Mouse (Mus musculus): ENCODE results near the gene Iqgap1.

Iqgap1 gene

DNA sequence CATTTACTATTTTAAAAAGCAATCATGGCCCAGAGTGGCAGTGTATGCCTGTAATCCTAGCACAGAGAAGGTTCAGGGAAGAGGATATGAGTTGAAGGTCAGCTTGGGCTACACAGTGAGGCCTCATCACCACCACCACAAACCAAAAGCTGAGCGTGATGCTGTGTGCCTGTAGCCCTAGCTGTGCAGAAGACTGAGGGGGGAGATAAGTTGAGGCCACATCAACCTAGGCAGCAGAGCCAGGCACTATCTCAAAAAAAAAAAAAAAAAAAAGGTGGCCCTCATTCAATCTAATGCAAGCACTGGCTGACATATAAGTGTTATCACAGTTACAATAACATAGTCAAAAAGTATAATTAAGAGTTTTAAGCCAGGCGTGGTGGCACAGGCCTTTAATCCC is 106.7 kb downstream of the Iqgap1 start:
- no peak for DNase-seq (ENCODE audit: low read depth in 2 of 2, low spot score in 2 of 2)

DNA sequence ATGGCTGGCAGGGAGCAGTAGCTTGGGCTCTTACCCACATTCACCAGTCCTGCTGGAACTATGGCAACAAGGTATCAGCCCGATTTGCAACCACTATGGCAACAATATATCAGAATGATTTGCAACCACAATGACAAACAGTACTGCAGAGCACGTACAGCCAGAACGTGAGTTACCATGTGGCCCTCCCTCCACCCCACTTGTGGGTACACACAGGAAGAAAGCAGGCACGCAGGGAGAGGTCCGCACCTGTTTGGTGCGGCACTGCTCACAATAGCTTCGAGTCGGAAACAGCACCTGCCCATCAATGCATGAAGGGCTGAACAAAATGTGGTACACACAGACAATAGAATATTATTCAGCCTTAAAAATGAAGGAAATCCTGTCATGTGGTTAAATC is 107.3 kb downstream of the Iqgap1 start:
- peak; percentile 18 to 26 for DNase-seq (ENCODE audit: low read depth in 2 of 2, low spot score in 2 of 2)

DNA sequence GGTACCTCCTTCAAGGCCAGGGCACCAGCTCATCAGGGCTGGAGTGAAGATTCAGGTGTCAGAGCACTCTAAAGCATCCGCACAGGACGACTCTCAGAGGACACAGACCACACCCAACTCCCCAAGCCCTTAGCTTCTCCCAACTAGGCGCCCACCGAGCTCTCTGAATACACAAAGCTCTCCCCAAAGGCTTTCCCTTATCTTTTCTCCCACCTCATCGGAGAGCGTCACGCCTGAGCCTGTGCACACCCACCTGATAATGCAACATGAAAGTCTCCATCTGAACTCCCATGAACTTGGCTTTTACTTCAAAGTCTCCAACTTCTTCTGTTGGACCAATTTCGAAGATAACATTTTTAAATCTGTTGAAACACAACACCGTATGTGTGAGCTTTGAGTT is 109.0 kb downstream of the Iqgap1 start:
- DNase-seq (ENCODE audit: low read depth in 2 of 2, low spot score in 2 of 2), result no peak

DNA sequence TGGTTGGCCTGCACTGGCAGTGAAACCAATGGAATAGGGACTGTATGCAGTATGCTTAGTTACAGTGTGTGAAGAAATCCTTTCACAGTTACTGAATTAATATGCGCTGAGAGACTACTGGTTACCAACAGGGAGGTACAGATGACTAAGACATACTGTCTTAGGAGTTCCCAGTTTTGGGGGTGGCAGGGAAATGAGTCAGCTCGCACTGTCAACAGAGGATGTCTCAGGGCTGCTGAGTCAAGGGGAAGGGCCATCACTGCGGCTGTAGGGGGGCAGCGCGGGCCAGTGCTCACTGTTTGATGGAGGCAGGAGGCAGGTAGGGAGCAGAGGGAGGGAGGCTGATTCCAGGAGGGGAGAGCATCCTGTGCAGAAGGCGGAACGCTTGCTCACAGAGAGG is 110.5 kb downstream of the Iqgap1 start:
- DNase-seq (ENCODE audit: low read depth in 2 of 2, low spot score in 2 of 2), result no peak

DNA sequence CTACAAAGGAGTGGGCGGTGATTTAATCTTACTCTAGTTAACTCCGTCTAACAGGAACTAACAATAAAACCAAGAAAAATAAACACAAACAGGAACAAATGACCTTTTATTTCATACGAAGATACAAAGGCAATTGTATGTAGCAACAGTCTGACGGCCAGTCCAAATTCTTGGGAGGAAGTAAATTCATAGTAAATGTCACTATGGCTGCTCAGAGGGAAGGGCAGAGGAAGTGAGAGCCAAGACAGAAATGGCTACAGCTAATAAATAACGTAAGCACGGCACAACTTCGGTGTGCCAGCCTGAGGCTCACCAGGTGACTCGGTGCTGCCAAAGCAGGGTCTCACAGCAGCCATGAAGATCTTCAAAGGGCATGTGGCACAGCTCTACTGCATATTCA is 114.3 kb downstream of the Iqgap1 start:
- DNase-seq (ENCODE audit: low read depth in 2 of 2, low spot score in 2 of 2), result no peak

DNA sequence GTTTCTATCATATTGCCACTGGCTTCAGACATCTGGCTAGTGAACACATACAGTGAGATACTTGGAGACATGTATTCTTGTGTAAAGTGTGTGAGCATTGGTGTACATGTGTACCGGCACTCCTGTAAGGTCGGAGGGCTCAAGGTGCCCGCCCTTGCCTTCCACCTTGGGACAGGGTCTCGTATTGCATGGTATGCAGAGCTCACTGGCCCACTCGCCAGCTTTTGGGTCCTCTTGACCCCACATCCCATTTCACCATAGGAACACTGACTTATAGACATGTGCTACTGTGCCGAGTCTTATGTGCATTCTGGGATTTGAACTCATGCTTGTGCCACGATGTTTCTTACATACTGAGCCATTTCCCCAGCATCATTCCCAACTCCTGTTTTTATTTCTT is 115.4 kb downstream of the Iqgap1 start:
- no peak for DNase-seq (ENCODE audit: low read depth in 2 of 2, low spot score in 2 of 2)

DNA sequence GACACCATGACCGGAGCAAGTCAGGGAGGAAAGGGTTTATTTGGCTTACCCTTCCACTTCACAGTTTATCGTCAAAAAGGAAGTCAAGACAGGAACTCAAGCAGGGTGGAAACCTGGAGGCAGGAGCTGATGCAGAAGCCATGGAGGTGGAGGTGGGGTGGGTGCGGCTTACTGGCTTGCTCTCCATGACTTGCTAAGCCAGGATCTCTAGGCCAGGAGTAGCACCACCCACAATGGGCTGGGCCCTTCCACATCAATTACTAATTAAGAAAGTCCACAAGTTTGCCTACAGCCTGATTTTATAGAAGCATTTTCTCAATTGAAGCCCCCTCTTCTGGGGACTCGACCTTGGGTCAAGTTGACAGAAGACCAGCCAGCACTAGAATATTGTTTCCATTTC is 121.7 kb downstream of the Iqgap1 start:
- DNase-seq (ENCODE audit: low read depth in 2 of 2, low spot score in 2 of 2), result no peak

DNA sequence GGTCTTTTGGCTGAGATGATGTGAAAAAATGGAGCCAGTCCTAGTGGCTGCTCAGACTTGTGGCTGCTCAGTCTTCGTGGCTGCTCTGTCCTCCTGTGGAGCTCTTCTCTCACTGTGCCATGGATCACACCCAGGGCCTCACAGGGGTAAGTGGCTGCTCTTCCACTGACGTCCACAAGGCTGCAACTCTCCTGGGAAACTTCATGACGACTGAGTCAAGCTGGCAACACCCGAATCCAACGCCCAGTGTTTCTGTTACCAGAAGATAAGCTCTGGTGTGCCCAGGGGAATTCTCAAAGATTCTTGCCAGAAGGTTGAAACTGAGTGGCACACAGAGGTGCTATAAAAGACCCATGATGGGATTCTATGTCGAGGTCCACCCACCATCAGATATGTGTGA is 123.3 kb downstream of the Iqgap1 start:
- DNase-seq (ENCODE audit: low read depth in 2 of 2, low spot score in 2 of 2), result no peak

DNA sequence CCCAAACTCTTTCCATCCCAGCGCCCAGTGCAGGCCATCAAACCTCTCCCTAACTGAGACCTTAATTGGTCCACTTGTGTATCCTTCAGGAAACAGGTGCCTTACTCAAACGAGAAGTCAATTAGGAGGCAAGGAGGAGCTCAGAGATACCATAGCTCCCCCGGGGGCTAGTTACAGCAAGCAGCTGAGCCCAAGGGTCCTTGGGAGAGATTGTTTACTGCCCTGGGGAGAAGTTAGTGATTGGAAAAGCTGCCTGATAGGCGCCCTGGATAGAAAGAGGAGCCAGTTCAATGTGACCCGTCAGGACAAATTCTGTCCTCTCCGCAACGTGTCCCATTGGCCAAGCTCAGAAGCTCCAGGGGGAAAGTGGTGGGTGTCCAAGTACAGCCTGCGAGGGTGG is 126.1 kb downstream of the Iqgap1 start:
- no peak for DNase-seq (ENCODE audit: low read depth in 2 of 2, low spot score in 2 of 2)

DNA sequence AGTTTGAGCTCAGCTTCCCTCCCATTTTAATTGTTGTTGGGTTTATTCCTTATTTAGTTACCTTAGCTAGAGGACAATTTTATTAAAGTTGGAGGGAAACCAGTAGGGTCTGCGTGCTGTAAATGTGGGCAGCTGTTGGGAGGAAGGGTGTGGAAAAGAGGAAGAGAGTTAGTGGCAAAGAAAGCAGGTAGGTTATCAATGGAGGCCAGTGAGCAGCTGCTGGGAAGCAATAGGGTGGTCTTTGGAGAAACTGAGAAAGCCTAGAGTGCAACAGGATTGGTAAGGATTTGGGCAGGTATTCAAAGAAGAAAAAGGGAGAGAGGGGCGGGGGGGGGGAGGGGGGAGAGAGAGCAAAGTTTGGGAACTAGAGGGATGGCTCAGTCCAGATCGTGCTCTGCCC is 126.8 kb downstream of the Iqgap1 start:
- DNase-seq (ENCODE audit: low read depth in 2 of 2, low spot score in 2 of 2), result no peak

DNA sequence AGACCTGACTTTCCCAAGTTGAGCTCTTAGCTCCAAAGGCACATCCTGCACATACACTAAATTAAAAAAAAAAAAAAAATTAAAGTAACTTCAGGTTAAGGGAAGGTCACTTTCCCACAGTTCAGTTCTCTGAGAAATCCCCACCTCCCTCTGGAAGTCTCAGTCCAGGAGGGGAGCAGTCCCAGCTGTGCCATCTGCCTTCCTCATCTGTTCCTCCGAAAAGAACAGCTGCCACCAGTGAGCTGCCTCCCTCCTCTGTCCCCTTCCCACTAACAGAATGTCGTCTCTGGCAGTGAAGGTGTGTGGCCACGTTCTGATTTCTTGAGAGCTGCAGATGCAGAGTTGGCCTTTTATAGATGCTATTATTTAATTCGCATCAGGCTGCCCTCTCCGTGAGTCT is 127.9 kb downstream of the Iqgap1 start:
- DNase-seq (ENCODE audit: low read depth in 2 of 2, low spot score in 2 of 2), result no peak

DNA sequence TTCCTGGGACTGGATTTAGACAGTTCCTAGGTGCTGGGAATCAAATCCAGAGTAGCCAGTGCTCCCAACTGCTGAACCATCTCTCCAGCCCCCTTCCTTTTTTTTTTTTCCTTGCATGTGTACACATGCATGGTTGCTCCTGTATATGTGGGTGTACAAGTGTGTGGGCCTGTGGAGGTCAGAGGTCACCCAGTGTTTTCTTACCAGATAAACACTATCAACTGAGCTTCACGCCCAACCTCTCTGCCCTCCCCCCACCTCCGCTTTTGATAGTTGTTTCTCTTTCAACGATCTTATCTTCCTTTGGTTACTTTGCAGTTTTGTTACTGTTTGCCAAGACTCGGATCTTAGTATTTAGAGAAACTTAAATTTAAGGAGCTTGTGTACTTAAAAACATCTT is 128.9 kb downstream of the Iqgap1 start:
- DNase-seq (ENCODE audit: low read depth in 2 of 2, low spot score in 2 of 2), result peak in 1 of 2 experiments; percentile 11

DNA sequence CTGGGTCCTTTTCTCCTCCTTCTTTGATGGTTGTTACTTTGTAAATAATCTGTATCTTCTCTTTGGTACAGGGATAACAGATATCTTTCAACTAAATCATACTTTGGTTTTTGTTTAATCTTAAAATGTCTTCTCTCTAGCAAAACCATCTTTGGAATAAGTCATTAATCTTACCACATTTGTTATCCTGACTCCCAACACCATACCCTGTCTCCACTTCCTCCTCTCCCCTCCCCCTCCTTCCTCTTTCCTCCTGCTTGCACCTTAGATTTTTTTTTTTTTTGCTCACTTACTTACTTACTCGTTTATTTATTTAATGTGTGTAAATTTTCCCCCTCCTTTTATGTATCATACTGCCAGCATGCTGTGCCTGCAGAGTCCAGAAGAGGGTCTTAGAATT is 129.4 kb downstream of the Iqgap1 start:
- no peak for DNase-seq (ENCODE audit: low read depth in 2 of 2, low spot score in 2 of 2)

DNA sequence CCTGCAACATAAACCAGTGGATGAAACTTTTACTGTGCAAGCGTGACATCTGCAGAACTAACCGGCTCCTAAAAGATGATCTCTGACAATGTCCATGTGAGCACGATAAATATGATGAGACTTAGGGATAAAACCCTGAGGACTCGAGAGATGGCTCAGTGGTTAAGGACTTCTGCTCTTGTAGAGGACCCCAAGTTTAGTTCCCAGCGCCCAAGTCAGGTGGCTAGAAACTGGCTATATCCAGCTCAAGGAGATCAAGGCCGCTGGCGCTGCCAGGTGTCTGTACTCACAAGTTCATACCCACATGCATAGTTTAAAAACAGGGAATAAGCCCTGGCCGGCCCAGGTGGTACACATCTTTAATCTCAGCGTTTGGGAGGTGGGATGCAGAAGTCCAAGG is 133.3 kb downstream of the Iqgap1 start:
- DNase-seq (ENCODE audit: low read depth in 2 of 2, low spot score in 2 of 2), result no peak

DNA sequence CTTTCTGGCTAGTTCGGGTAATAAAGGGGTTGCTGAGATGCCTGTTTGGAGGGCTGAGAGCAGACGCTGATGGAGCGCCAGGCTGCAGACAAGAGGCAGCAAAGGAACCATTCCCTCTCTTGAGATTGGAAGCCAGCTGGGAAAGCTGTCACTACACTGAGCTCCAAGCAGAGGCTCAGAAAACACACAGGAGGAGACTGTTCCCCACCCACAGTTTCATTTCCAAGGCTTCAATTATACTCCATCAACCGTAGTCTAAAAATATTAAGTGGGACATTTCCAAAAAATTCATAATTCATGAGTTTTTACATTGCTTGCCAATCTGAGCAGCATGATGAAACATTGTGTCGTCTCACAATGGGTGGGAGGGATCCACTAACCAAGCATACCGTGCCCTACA is 134.6 kb downstream of the Iqgap1 start:
- DNase-seq (ENCODE audit: low read depth in 2 of 2, low spot score in 2 of 2), result no peak

DNA sequence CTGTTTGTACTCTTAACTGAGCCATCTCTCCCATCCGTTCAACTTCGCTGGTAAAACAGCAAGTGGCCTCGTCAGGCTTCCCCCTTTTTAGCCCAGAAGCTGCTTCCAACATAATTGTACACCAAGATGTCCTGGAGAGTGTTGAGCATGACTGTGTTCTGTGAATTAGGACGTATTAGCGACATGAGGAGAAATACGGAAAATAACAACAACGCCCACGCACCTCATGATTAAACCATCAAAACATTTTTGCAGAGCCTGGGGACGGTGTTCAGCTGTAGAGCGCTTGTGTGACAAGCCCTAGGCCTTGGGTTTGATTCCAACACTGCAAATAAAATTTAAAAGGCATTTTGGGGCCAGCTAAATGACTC is 136.6 kb downstream of the Iqgap1 start:
- no peak for DNase-seq (ENCODE audit: low read depth in 2 of 2, low spot score in 2 of 2)

DNA sequence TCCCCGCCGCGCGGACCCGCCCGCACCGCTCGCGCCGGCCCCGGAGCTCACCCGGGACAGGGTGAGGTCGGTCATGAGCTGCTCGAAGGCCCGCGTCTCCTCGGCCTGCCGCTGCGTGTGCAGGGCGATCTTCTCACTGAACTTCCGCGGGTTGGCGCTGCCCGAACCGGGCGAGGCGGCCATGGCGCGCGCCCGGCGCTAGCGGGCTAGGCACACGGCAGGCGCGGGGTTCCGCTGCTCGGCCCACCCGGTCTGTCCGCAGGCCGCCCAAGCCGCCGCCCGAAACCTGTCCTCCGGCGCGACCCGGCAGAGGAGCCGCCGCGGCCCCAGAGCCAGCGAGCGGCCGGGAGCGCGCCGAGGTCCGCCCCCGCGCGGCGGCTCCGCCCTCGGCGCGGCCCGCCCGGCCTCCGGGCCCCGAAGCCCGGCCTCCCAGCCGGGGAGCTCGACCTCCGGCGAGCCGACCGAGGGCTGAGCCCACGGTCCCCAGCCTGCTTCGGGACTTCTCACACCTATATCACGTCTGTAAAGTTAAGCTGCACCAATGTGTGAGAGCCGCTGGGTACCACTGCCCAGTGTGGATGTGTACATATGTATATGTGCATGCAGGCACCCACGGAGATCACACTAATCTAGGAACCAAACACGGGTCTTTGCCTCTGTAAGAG is 137.1 kb downstream of the Iqgap1 start, which contains the start of gene Crtc3:
Gene Crtc3 (minus strand): TSS at position 322 of the 665 bp plus-strand sequence.
- peak; percentile 41 to 44 for DNase-seq (ENCODE audit: low read depth in 2 of 2, low spot score in 2 of 2)

DNA sequence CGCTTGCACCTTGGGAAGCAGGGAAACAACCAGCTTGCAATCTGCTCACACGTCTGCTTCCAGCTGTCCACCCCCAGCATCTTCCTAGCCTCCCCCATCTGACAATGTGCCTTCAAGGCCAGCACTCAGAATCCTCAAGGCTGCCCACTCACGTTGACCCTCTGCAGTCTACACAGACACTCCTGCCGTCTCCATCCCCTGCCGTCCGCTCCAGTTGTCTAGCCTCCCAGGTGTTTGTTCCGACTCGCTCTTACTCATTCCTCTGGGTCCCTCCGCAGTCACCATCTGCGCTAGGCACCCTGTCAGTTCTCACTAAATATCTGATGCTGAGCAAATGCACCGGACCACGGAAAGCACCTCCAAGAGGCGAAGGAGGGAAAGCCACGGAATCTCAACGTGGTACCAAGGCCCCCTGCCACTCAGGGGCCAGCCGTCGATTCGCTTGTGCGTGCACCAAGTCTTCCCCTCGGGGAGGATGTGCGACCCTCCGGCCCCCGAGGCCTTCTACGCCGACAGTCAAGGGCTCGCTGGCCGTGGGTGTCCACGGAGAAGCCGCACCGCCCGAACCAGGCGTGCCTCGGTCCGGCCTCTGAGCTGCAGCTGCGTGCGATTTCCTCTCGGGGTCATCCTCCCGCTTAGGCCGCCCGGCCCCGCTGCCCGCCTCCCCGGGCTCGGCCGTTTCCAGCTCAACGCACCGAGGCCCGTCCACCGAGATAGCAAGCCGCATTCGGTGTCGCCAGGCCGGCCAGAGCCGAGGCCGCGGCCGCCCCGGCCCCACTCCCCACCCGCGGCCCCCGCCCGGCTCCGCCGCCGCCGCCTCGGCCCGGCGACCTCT is 137.8 kb downstream of the Iqgap1 start:
- DNase-seq (ENCODE audit: low read depth in 2 of 2, low spot score in 2 of 2), result peak; percentile 18 to 28

DNA sequence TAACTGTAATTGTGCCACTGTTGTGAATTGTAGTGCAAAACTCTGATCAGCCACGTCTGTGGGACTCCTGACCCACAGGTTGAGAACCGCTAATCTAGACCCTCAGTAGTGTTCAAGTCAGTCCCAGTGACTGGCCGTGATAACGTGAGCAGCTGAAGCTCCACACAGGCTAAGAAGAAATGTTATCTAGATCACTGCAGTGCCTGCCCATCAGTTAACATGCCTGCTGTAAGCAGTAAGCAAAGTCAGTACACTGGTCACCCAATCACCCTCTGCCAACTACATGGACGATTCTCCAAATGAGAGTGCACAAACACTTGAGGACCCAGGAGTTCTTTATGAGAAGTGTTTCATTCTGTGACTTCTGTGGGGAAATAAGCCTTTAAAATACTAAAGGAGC is 140.1 kb downstream of the Iqgap1 start:
- DNase-seq (ENCODE audit: low read depth in 2 of 2, low spot score in 2 of 2), result no peak

DNA sequence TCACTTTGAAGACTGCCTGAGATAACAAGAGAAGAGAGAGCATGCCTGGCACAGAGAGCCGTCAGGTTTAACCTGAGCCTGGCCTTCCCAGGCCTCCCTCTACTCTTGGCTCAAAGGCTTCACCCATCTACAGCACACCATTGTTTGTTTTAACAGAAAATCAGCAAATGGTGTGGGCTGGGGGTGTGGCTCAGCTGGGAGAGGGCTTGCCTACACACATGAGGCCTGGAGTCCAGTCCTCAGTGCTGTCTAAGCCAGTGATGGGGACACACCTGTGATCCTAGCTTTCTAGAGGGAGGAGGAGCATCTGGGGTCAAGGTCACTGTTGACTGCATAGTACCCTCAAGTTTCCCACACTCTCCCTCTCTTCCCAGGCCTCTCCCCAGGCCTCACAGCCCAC is 143.1 kb downstream of the Iqgap1 start:
- DNase-seq (ENCODE audit: low read depth in 2 of 2, low spot score in 2 of 2), result no peak

DNA sequence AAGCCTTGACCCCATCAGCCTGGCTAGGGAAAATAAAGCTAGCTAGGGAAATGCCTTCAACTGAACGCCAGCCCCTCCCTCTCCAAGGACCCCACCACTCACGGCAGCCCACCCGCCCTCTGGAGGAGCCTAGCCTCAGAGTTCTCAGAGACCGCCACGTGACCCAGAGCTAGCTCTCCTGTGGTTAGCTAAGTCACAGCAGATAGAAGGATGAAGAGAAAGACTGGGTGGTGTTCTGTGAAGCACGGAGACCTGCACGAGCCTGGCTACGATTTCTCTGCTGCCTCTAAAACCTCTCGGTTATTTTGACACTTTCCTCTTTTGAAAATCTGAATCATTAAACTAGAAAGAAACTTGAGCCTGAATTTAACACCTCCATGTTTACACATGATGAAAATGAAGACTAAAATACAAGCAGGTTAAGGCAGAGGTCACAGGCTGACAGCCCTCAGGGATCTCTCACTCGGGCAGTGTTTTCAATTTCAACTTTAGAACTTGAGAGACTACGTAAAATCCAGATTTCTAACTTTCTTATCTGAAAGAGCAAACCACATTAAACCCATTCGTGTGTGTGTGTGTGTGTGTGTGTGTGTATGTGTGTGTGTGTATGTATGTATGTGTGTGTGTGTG is 145.4 kb downstream of the Iqgap1 start:
- DNase-seq (ENCODE audit: low read depth in 2 of 2, low spot score in 2 of 2), result peak; percentile 46 to 57

DNA sequence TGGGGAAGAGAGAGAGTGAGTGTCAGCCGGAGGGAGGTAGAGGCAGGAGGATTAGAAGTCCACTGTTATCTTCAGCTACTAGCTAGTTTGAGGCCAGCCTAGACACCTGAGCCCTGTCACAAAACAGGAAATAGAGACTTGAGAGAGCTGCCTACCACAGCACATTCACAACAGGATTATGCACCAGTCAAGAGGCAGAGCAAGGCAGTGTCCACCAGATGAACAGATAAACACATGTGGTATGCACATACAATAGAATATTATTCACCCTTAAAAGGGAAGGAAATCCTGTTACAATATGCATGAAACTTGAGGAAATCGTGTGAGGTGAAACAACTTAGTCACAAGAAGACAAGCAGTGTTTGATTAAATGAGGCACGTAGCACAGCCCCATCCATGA is 153.5 kb downstream of the Iqgap1 start:
- no peak for DNase-seq (ENCODE audit: low read depth in 2 of 2, low spot score in 2 of 2)

Measured in CD8-positive naive resting alpha-beta T cell, adult 2 months (primary cell).